Mouse (Mus musculus) central nervous system, embryonic 18 days (tissue): ENCODE measurements around the gene Lat2. TPM values are rescaled to one million over a fixed set of nuclear protein-coding genes. Genes with fewer than 3 reads are reported as not detected.

Experiments used
- polyA plus RNA-seq: library from polyadenylated mRNA; depleted of rRNA; stranded (reverse); fragments of >200 nt; gene quantifications from 2 replicates; pipeline ENCODE4 v1.2.3, GENCODE M21; 2012; rRNA removed

Lat2 gene
- polyA plus RNA-seq: 4.5 and 5.3 TPM in 2 replicates

DNA sequence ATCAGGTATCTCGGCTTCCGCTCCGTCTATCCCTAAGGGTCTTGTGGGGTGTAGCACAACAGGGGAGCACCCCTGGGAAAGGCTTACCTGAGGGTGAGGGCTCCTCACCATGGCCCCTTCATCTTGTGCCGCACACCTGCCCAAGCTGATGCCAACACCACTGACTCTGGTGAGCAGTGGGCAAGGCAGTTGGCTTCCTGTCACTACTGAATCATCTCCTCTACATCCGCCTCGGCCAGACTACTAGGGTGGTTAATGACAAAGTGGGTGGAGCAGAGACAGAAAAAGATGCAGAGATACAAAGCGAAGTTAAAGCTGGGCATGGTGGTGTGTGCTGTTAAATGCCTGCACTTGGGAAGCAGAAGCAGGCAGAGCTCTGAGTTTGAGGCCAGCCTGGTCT, at the start of gene Lat2:
TSS of gene Lat2 (minus strand) at position 224 of the 400 bp plus-strand sequence.

DNA sequence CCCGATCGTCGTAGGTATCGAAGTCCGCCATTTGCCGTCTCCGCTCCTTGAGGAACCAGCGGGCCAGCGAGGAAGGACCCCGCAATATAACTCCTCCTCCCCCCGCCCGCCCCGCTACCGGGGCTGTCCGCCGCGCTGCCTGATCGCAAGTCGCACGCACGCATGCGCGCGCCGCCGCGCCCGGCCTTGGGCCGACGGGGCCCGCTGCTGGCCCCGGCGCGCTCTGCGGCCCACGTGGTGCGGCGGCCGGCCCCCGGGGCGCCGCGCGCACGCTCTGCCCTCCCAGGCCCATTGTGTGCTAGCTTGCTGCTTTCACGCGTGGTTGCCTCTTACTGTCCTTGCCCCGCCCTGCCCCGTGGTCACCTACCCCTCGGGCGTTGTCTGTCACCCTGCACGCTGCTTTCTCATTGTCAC, 24.5 kb upstream of the Lat2 start, which contains the start of gene Eif4h:
TSS of gene Eif4h (minus strand) at position 222 of the 414 bp plus-strand sequence.

DNA sequence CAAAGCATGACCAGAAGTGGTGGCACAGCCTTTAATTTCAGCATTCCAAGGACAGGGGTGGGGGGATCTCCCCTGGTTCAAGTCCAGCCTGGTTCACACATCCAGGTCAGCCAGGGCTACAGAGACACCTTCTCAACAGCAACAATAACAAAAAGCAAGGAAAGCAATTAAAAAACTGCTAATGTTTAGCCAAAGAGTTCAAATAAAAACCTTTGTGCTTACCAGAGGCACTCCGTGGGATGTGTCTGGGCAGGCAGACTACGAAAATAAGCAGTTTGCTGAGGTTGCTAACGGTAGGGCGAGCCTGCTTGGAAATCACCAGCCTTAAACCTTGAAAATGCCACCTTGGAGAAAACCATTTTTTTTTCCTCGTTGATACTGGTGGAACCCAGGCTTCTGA, 33.7 kb downstream of the Lat2 start, which contains the start of gene Rfc2:
TSS of gene Rfc2 (plus strand) at position 221 of the 400 bp plus-strand sequence.

DNA sequence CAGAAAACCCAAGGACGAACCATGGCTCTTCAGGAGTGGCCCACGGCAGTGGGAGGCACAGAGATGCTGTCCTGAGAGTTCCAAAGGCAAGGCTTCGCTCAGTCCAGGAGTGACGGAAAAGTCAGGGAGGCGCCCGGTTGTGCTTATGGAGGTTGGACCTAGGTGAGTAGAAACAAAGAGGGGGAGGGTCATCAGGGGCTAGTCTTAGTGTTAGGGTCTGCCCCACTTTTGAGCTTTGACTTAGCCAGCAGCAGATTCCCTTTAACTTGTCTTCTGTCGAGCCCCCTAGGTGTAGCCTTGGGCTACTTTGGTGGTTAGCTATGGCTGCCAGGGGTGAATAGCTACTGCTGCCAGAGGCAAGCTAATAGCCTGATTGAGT, 54.8 kb downstream of the Lat2 start, which contains the start of gene Syna:
TSS of gene Syna (minus strand) at position 101 of the 379 bp plus-strand sequence.

DNA sequence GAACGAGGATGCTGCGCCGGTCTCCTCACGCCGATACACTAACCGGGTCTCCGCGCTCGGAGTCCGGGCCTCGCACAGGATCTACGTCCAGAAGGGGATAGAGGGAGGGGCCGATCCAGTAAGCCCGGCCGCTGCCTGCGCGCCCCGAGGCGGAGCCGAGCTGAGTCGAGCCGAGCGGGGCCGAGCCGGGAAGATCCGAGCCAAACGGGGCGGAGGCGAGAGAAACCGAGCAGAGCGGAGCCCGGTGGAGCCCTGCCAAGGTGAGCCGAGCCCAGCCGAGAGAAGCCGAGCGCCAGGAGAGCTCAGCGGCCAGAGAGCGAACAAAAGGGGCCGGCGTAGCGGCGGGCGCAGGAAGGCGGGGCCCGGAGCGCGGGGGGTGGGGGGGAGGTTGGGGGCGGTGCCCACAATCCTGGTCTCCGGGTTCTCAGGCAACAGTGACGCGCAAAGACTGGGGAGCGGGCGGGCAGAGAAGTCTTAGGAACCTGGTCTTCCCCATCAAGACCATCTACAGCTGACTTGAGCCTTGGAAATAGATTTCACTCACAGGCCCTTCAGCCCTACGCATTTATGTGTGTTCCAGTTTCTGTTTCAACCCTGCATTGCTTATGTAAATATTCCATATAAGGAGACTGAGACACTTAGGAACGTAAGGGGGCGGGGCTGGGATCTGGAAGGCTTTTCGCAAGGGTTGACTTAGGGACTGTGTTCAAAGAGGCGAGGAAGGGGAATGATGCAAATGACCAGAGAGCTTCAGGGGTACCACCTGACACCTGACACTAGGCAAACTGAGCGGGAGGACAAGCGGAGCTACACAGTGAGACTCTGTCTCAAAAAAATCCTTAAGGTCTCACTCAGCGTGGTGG, 62.5 kb downstream of the Lat2 start, which contains the start of gene Clip2:
TSS of gene Clip2 (minus strand) at position 325 of the 863 bp plus-strand sequence.

Other genes starting within 250 kb of the Lat2 start
- gene Gtf2ird1, start 158.3 kb downstream of the Lat2 start, polyA plus RNA-seq: 60.6 and 63.6 TPM in 2 replicates
- gene Clip2, start 62.6 kb downstream of the Lat2 start, polyA plus RNA-seq: 85.2 and 93.4 TPM in 2 replicates
- 0.05 and 0.08 TPM in 2 replicates for gene Syna, start 54.9 kb downstream of the Lat2 start, polyA plus RNA-seq
- gene Rfc2, start 33.7 kb downstream of the Lat2 start, polyA plus RNA-seq: 212 and 218 TPM in 2 replicates
- 294 and 295 TPM in 2 replicates for gene Eif4h, start 24.5 kb upstream of the Lat2 start, polyA plus RNA-seq
- gene Limk1, start 73.6 kb upstream of the Lat2 start, polyA plus RNA-seq: 59.5 and 63.0 TPM in 2 replicates
- gene Eln, start 132.3 kb upstream of the Lat2 start, polyA plus RNA-seq: 37.7 and 63.4 TPM in 2 replicates